Mouse (Mus musculus) brain, adult 10 weeks (tissue): ENCODE data around the gene Gm17349. TPM values are rescaled to one million over a fixed set of nuclear protein-coding genes. Genes with fewer than 3 reads are reported as not detected.

Experiments used
- polyA plus RNA-seq: library from polyadenylated mRNA; stranded (reverse); fragments of 350-450 nt; fragmentation: Illumina TruSeq; extraction: RNeasy Lipid Tissue Mini Kit (QIAGEN cat#74804); gene quantifications from one replicate; pipeline ENCODE4 v1.2.3, GENCODE M21; 2015; ENCODE audit warnings: low read depth, low replicate concordance

The Gm17349 gene
- polyA plus RNA-seq = not detected

GRCm38 (mm10) chr15:99705440-99706048 lies at the start of gene Gm17349:
Gene Gm17349, minus strand, starts transcription at chr15:99705490.

GRCm38 (mm10) chr15:99725341-99726155 lies 20.3 kb upstream of the Gm17349 start, which contains the start of gene Cox14:
Gene Cox14, plus strand, starts transcription at chr15:99725618.

GRCm38 (mm10) chr15:99717386-99718334 lies 12.4 kb upstream of the Gm17349 start, which contains the start of gene Gpd1:
Gene Gpd1, plus strand, starts transcription at chr15:99717515.

GRCm38 (mm10) chr15:99701999-99702900 lies 3.0 kb downstream of the Gm17349 start, which contains the start of gene Smarcd1:
Gene Smarcd1, plus strand, starts transcription at chr15:99702129.

GRCm38 (mm10) chr15:99670154-99670821 lies 35.0 kb downstream of the Gm17349 start, which contains the start of gene Asic1:
Gene Asic1, plus strand, starts transcription at chr15:99670368.

Other genes starting within 250 kb of the Gm17349 start
- 8.1 TPM for gene Nckap5l, start 247.7 kb downstream of the Gm17349 start, polyA plus RNA-seq
- 6.5 TPM for gene Bcdin3d, start 230.8 kb downstream of the Gm17349 start, polyA plus RNA-seq
- gene Faim2, start 177.3 kb downstream of the Gm17349 start, polyA plus RNA-seq = 375 TPM
- gene Aqp2, start 126.4 kb downstream of the Gm17349 start, polyA plus RNA-seq = not detected
- 0.62 TPM for gene Aqp5, start 114.7 kb downstream of the Gm17349 start, polyA plus RNA-seq
- gene Aqp6, start 104.1 kb downstream of the Gm17349 start, polyA plus RNA-seq = not detected
- 12.5 TPM for gene Racgap1, start 53.8 kb downstream of the Gm17349 start, polyA plus RNA-seq
- gene Asic1, start 35.1 kb downstream of the Gm17349 start, polyA plus RNA-seq = 47.8 TPM
- 94.7 TPM for gene Smarcd1, start 3.4 kb downstream of the Gm17349 start, polyA plus RNA-seq
- gene Gpd1, start 12.0 kb upstream of the Gm17349 start, polyA plus RNA-seq = 83.4 TPM
- gene Cox14, start 20.1 kb upstream of the Gm17349 start, polyA plus RNA-seq = 204 TPM
- 39.3 TPM for gene Cers5, start 67.4 kb upstream of the Gm17349 start, polyA plus RNA-seq
- gene Lima1, start 170.0 kb upstream of the Gm17349 start, polyA plus RNA-seq = 8.2 TPM